Mouse (Mus musculus) left cerebral cortex, postnatal 4 days (tissue): ENCODE results near the gene Tube1. TPM values are rescaled to one million over a fixed set of nuclear protein-coding genes. Genes with fewer than 3 reads are reported as not detected.

ENCODE experiments used
- DNase-seq: peaks from one replicate; pipeline ENCODE4 v3.0.0-alpha.2; 2022
- intact Hi-C: fragments of 180-260 bp; cut with DNase I; formaldehyde crosslinking; loops from one replicate; pipeline ENCODE4 v1.15.1; 2025
- total RNA-seq, 2 experiments: library from RNA; stranded (reverse); gene quantifications; 2 replicates each; pipeline ENCODE4 v1.2.3; 2021

Gene Tube1
- total RNA-seq: 1 to 10 TPM; 6.0 to 7.5 TPM

- DNase-seq: peak; percentile 91
- intact Hi-C loops: no loop called here
Measured at GRCm38 (mm10) chr10:39133462-39134310, at the start of gene Tube1, which contains the start of gene Fam229b. Gene Tube1 (plus strand): TSS chr10:39133976. Gene Fam229b (minus strand): TSS chr10:39133914.

- intact Hi-C loops: no loop called here
- peak; percentile 49 for DNase-seq
Measured at GRCm38 (mm10) chr10:39096981-39097380, 36.8 kb upstream of the Tube1 start.

- no peak for DNase-seq
- intact Hi-C loops: no loop called here
Measured at GRCm38 (mm10) chr10:39098746-39099145, 35.0 kb upstream of the Tube1 start.

- intact Hi-C loops: no loop called here
- DNase-seq: no peak
Measured at GRCm38 (mm10) chr10:39104803-39105449, 28.9 kb upstream of the Tube1 start.

GRCm38 (mm10) chr10:39106413-39106812, 27.4 kb upstream of the Tube1 start:
- no peak for DNase-seq
- intact Hi-C loops: no loop called here

GRCm38 (mm10) chr10:39106935-39107334, 26.8 kb upstream of the Tube1 start:
- no peak for DNase-seq
- intact Hi-C loops: no loop called here

GRCm38 (mm10) chr10:39108837-39109488, 24.8 kb upstream of the Tube1 start:
- intact Hi-C loops: no loop called here
- no peak for DNase-seq

- DNase-seq: no peak
- intact Hi-C loops: no loop called here
Measured at GRCm38 (mm10) chr10:39109489-39109874, 24.3 kb upstream of the Tube1 start.

- intact Hi-C loops: no loop called here
- DNase-seq: no peak
Measured at GRCm38 (mm10) chr10:39121412-39121811, 12.4 kb upstream of the Tube1 start.

GRCm38 (mm10) chr10:39137766-39138165, 4.0 kb downstream of the Tube1 start:
- intact Hi-C loops: no loop called here
- DNase-seq: no peak

- DNase-seq: no peak
- intact Hi-C loops: no loop called here
Measured at GRCm38 (mm10) chr10:39138761-39139160, 5.0 kb downstream of the Tube1 start.

- intact Hi-C loops: no loop called here
Measured at GRCm38 (mm10) chr10:39140843-39141242, 7.1 kb downstream of the Tube1 start.

GRCm38 (mm10) chr10:39141401-39141800, 7.6 kb downstream of the Tube1 start:
- DNase-seq: no peak
- intact Hi-C loops: no loop called here

More at GRCm38 (mm10) chr10:39140843-39141242, 7.1 kb downstream of the Tube1 start:
- no peak for DNase-seq

- no peak for DNase-seq
- intact Hi-C loops: no loop called here
Measured at GRCm38 (mm10) chr10:39142216-39142615, 8.4 kb downstream of the Tube1 start.

- intact Hi-C loops: no loop called here
- DNase-seq: no peak
Measured at GRCm38 (mm10) chr10:39156719-39157118, 22.9 kb downstream of the Tube1 start.

GRCm38 (mm10) chr10:39157321-39157720, 23.5 kb downstream of the Tube1 start:
- DNase-seq: no peak
- intact Hi-C loops: no loop called here

- DNase-seq: no peak
- intact Hi-C loops: no loop called here
Measured at GRCm38 (mm10) chr10:39158306-39158705, 24.5 kb downstream of the Tube1 start.

GRCm38 (mm10) chr10:39161406-39161805, 27.6 kb downstream of the Tube1 start:
- intact Hi-C loops: no loop called here
- DNase-seq: no peak

- DNase-seq: no peak
- intact Hi-C loops: no loop called here
Measured at GRCm38 (mm10) chr10:39162666-39163484, 29.1 kb downstream of the Tube1 start.

- DNase-seq: no peak
- intact Hi-C loops: no loop called here
Measured at GRCm38 (mm10) chr10:39163694-39164093, 29.9 kb downstream of the Tube1 start, which contains the start of gene Ccn6. Gene Ccn6 (minus strand): TSS chr10:39163794.
